Mouse (Mus musculus): Measurements from ENCODE around the gene Zfp36l1.

GRCm38 (mm10) chr12:80124211-80124610 lies 11.4 kb upstream of the Zfp36l1 start:
- TF ChIP-seq MYOD1 (IDR thresholded peaks at IDR 0.05; ENCODE audit: control insufficient read depth, insufficient read length, low read depth) (no peak), CTCF (IDR thresholded peaks at IDR 0.05; ENCODE audit: control insufficient read depth, insufficient read depth, insufficient read length) (no peak), USF1 (IDR thresholded peaks at IDR 0.05; ENCODE audit: low read depth) (no peak), MAX (IDR thresholded peaks at IDR 0.05) (no peak)
